Mouse (Mus musculus): Measurements from ENCODE around the gene Ttll5. TPM values are rescaled to one million over a fixed set of nuclear protein-coding genes. Genes with fewer than 3 reads are reported as not detected.

The Ttll5 gene
- polyA plus RNA-seq, 1 experiment from 2014 or later: 15.5 TPM

DNA sequence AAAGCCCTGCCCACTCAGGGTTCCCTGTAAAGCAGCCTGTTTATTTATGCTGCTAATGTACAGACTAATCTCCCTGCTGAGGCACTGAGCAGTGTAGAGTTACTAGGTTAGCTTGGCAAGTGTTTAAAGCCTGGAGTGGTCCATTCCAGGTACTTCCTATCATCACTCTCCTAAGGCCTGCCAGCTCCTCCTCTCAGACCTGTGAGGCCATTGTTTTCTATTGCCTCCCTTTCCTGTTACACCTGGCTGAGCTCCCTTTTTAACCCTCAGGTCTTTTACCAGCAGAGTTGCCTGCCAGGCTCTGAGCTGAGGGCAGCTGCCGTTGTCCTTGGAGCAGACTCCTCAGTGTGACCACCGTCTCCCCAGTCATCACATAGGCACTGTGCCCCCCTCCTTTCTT is 146.3 kb downstream of the Ttll5 start:
- Histone ChIP-seq H3K27ac (ENCODE audit: low read length) (no peak overlapping the region), H3K4me1 (ENCODE audit: control insufficient read depth, insufficient read depth, low read length) (peaks cover 21% of the 10 kb centered on the region)
- ATAC-seq (replicated peaks; ENCODE audit: extremely low read depth, insufficient read depth, low FRiP score): no peak

DNA sequence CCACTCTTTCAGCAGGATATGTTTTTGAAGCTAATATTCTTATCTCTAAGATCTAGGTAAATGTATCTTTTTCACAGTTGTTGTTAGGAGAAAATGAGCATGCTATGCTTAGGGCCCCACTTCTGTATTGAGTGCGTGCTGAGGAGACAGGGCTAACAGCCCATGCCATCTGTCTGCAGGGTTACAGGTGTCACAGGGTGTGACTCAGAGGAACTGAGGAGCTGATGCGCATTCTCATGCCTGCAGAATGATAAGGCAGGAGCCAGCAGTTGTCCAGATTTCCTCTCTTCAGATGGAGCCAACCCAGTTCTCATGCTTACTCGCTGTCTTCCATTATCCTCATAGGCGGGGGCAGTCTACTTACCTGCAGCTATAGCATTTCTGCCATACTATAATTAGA is 147.2 kb downstream of the Ttll5 start:
- WGBS: 77% methylated on average over 4 of the region's 4 CpGs
- ATAC-seq (replicated peaks; ENCODE audit: extremely low read depth, insufficient read depth, low FRiP score): no peak
- no peak overlapping the region for H3K9ac ChIP-seq (ENCODE audit: low read length)

More for the DNA sequence above, 146.3 kb downstream of the Ttll5 start:
- Histone ChIP-seq H3K9ac (ENCODE audit: low read length) (no peak overlapping the region), H3K4me3 (ENCODE audit: low read length) (no peak overlapping the region), H3K9me3 (replicated peaks; ENCODE audit: control insufficient read depth, low read length) (no peaks in the 10 kb centered on the region), H3K27me3 (ENCODE audit: control insufficient read depth, insufficient read depth, low read length) (no peaks in the 10 kb centered on the region), H3K4me2 (ENCODE audit: low read depth, low read length) (no peak overlapping the region), H3K36me3 (ENCODE audit: control insufficient read depth, insufficient read depth) (no peaks in the 10 kb centered on the region)
- WGBS: 68% methylated on average over 2 of the region's 2 CpGs

DNA sequence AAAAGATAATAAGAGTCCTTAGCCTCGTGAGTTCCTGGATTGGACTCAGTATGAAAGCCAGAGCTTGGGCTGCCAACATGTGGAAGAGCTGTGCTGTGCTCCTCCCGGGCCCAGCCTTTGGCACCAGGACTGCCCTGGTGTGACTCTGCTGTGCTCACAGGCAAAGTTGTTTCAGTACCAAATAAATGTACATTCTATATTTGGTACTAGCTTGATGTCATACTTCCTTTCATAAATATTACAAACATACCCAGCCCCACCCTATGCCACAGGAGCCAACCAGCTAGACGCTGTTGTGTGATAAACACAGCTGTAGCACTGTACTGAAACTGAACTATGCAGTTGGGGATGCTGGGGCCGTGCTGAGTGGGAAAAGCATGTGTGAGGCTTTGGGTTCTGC is 149.1 kb downstream of the Ttll5 start:
- peak overlapping the region; percentile 28 for H3K27ac ChIP-seq (ENCODE audit: low read length)
- ATAC-seq (replicated peaks; ENCODE audit: extremely low read depth, insufficient read depth, low FRiP score): peak; percentile 72

More for the DNA sequence above, 147.2 kb downstream of the Ttll5 start:
- Histone ChIP-seq H3K9me3 (replicated peaks; ENCODE audit: control insufficient read depth, low read length) (no peaks in the 10 kb centered on the region), H3K4me1 (ENCODE audit: control insufficient read depth, insufficient read depth, low read length) (peaks cover 21% of the 10 kb centered on the region), H3K27ac (ENCODE audit: low read length) (no peak overlapping the region), H3K4me3 (ENCODE audit: low read length) (no peak overlapping the region), H3K4me2 (ENCODE audit: low read depth, low read length) (no peak overlapping the region), H3K27me3 (ENCODE audit: control insufficient read depth, insufficient read depth, low read length) (no peaks in the 10 kb centered on the region), H3K36me3 (ENCODE audit: control insufficient read depth, insufficient read depth) (no peaks in the 10 kb centered on the region)

DNA sequence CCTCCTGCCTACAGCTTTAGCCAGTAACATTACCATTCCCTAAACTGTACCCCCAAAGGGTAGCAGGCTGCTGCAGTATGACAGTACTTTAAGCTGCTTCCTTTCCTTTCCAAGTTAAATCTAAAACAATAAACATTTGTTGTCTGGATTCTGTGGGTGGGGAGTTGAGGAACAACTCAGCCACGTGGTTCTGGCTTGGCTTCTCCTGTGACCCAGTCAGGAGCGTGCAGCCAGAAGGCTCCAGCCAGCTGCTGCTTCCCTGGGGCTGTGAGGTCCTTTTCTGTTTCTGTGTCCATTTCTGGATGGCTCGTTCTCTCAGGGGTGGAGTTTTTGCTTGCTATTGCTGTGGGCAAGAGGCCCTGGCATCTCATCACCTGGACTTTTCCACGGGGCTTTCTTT is 149.6 kb downstream of the Ttll5 start:
- Histone ChIP-seq H3K27ac (ENCODE audit: low read length) (peak overlapping the region; percentile 28), H3K27me3 (ENCODE audit: control insufficient read depth, insufficient read depth, low read length) (no peaks in the 10 kb centered on the region), H3K4me3 (ENCODE audit: low read length) (no peak overlapping the region), H3K4me2 (ENCODE audit: low read depth, low read length) (no peak overlapping the region), H3K4me1 (ENCODE audit: control insufficient read depth, insufficient read depth, low read length) (peaks cover 21% of the 10 kb centered on the region), H3K9ac (ENCODE audit: low read length) (no peak overlapping the region), H3K36me3 (ENCODE audit: control insufficient read depth, insufficient read depth) (no peaks in the 10 kb centered on the region), H3K9me3 (replicated peaks; ENCODE audit: control insufficient read depth, low read length) (no peaks in the 10 kb centered on the region)
- no peak for ATAC-seq (replicated peaks; ENCODE audit: extremely low read depth, insufficient read depth, low FRiP score)
- 52% methylated on average over 4 of the region's 4 CpGs for WGBS

More for the DNA sequence above, 149.1 kb downstream of the Ttll5 start:
- no peak overlapping the region for H3K4me2 ChIP-seq (ENCODE audit: low read depth, low read length)
- H3K9ac ChIP-seq (ENCODE audit: low read length): no peak overlapping the region
- no peaks in the 10 kb centered on the region for H3K27me3 ChIP-seq (ENCODE audit: control insufficient read depth, insufficient read depth, low read length)
- H3K4me3 ChIP-seq (ENCODE audit: low read length): no peak overlapping the region
- peaks cover 21% of the 10 kb centered on the region for H3K4me1 ChIP-seq (ENCODE audit: control insufficient read depth, insufficient read depth, low read length)
- no peaks in the 10 kb centered on the region for H3K9me3 ChIP-seq (replicated peaks; ENCODE audit: control insufficient read depth, low read length)
- no peaks in the 10 kb centered on the region for H3K36me3 ChIP-seq (ENCODE audit: control insufficient read depth, insufficient read depth)
- 24% methylated on average over 4 of the region's 4 CpGs for WGBS

DNA sequence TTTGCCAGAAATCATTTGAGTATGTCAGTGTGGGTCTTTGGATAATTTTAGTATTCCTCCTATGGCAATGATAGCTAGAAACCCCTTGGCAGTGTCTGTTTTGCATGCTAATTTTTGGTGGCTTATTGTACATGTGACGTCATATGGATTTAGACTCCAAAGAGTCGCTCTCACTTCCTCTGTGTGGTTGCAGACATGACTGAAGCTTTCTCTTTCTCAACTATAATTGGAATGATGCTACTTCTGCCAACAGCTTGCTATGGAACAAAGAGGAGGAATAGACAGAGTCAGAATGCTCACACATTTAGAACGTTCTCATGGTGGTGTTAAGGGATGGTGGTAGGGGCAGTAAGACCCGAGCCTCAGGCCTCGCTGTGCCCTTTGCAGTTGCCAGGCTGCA is 155.5 kb downstream of the Ttll5 start:
- ATAC-seq (replicated peaks; ENCODE audit: extremely low read depth, insufficient read depth, low FRiP score): no peak
- Histone ChIP-seq H3K4me1 (ENCODE audit: control insufficient read depth, insufficient read depth, low read length) (no peaks in the 10 kb centered on the region), H3K4me2 (ENCODE audit: low read depth, low read length) (no peak overlapping the region), H3K9me3 (replicated peaks; ENCODE audit: control insufficient read depth, low read length) (no peaks in the 10 kb centered on the region), H3K9ac (ENCODE audit: low read length) (no peak overlapping the region), H3K36me3 (ENCODE audit: control insufficient read depth, insufficient read depth) (no peaks in the 10 kb centered on the region), H3K27me3 (ENCODE audit: control insufficient read depth, insufficient read depth, low read length) (no peaks in the 10 kb centered on the region), H3K4me3 (ENCODE audit: low read length) (no peak overlapping the region), H3K27ac (ENCODE audit: low read length) (peak overlapping the region; percentile 35; the same call in 1 of the 2 replicates)
- WGBS: 73% methylated on average over 5 of the region's 5 CpGs

DNA sequence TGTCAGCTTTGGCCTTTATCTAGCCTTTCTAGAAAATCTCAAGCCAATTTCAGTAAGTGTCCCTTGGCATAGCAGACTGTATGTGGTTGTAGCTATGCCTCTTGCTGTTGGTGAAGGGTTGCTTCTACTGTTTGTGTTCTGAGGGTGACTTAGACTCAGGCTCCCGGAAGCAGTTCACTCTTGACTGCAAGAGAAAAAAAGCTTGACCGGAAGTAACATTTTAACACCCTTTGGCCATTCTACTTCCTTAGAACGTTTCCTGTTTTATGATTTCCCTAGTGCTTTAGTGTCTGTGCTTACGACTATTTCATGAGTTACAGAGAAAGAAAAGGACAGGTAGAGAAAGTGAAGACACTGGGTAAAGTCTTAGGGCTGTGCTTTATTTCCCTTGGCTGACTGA is 161.1 kb downstream of the Ttll5 start:
- WGBS: 45% methylated on average over 4 of the region's 4 CpGs
- H3K9ac ChIP-seq (ENCODE audit: low read length): no peak overlapping the region

DNA sequence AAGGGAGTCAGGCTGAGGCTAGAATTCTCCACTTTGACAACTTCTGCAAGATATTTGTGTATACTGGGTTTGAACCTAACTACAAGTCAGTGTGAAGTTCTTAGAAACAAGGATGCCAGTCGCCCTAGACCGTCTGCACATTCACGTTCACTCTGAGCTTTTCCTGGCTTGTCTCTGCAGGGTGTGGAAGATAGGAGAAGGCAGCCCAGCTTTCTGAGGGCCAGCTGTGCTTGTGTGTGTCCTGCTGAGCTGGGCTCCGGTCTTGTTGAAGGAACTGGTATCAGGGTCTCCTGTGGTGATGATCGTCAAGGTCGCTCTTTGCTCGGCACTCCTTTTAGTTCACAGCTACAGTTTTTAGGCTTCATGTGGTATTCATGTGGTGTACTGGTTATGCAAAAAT is 161.6 kb downstream of the Ttll5 start:
- Histone ChIP-seq H3K9me3 (replicated peaks; ENCODE audit: control insufficient read depth, low read length) (no peaks in the 10 kb centered on the region), H3K9ac (ENCODE audit: low read length) (no peak overlapping the region), H3K4me2 (ENCODE audit: low read depth, low read length) (no peak overlapping the region), H3K4me3 (ENCODE audit: low read length) (no peak overlapping the region), H3K27ac (ENCODE audit: low read length) (peak overlapping the region; percentile 9; the same call in 1 of the 2 replicates), H3K36me3 (ENCODE audit: control insufficient read depth, insufficient read depth) (no peaks in the 10 kb centered on the region), H3K27me3 (ENCODE audit: control insufficient read depth, insufficient read depth, low read length) (no peaks in the 10 kb centered on the region), H3K4me1 (ENCODE audit: control insufficient read depth, insufficient read depth, low read length) (peaks cover 22% of the 10 kb centered on the region)
- WGBS: 38% methylated on average over 7 of the region's 7 CpGs
- ATAC-seq (replicated peaks; ENCODE audit: extremely low read depth, insufficient read depth, low FRiP score): no peak

More for the DNA sequence above, 161.1 kb downstream of the Ttll5 start:
- Histone ChIP-seq H3K9me3 (replicated peaks; ENCODE audit: control insufficient read depth, low read length) (no peaks in the 10 kb centered on the region), H3K36me3 (ENCODE audit: control insufficient read depth, insufficient read depth) (no peaks in the 10 kb centered on the region), H3K27me3 (ENCODE audit: control insufficient read depth, insufficient read depth, low read length) (no peaks in the 10 kb centered on the region), H3K4me3 (ENCODE audit: low read length) (no peak overlapping the region), H3K4me1 (ENCODE audit: control insufficient read depth, insufficient read depth, low read length) (peaks cover 22% of the 10 kb centered on the region), H3K27ac (ENCODE audit: low read length) (no peak overlapping the region; the same call in 1 of the 2 replicates), H3K4me2 (ENCODE audit: low read depth, low read length) (no peak overlapping the region)
- no peak for ATAC-seq (replicated peaks; ENCODE audit: extremely low read depth, insufficient read depth, low FRiP score)

DNA sequence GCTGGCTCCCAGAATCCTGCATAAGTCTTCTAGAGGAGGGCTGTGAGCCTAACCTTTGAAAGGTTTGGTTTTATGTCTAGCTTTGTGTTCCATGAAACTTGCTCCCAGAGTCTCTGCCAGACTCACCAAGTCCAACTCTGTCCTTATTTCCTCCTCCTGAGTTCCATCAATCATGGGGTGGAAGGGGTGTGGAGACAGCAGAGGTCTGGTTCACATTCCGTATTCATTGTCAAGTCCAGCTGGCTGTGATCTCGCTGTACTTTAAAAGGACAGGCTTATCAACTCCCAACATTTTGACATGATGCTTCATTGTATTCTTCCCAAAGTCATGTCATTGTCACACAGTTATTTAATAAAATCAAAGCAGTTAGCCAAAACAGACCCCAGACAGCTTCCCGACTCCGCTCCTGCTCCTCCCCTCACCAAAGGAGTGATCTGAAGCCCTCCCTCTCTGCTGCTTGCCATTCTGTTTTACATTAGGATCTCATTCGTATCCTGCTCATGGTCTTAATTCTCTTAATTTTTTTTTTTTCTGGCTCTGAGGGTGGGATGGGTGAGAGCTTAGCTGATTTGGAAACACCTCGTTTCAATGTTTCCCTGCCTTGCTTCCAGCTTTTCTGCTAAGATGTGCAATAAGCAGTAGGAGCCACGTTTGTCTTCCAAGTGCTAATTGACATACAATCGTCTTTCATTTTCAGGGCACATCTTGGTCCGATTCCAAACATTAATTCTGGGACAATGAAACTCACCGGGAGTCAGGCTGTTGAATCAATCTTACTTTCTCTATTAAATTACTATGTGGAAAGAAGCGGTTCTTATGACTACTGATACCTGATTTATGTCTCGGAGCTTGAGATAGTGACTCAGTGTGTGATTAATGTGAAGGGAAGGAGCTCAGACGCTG is 162.3 kb downstream of the Ttll5 start:
- Histone ChIP-seq H3K27me3 (ENCODE audit: control insufficient read depth, insufficient read depth, low read length) (no peaks in the 10 kb centered on the region), H3K9me3 (replicated peaks; ENCODE audit: control insufficient read depth, low read length) (no peaks in the 10 kb centered on the region), H3K9ac (ENCODE audit: low read length) (no peak overlapping the region), H3K4me1 (ENCODE audit: control insufficient read depth, insufficient read depth, low read length) (peaks cover 22% of the 10 kb centered on the region), H3K4me2 (ENCODE audit: low read depth, low read length) (0 out of 2 replicates have a peak overlapping the region, but pooled peaks have one; percentile 2), H3K27ac (ENCODE audit: low read length) (0 out of 2 replicates have a peak overlapping the region, but pooled peaks have one; percentile 13), H3K36me3 (ENCODE audit: control insufficient read depth, insufficient read depth) (no peaks in the 10 kb centered on the region), H3K4me3 (ENCODE audit: low read length) (no peak overlapping the region)
- ATAC-seq (replicated peaks; ENCODE audit: extremely low read depth, insufficient read depth, low FRiP score): peak; percentile 28; the same call in 1 of the 2 replicates
- WGBS: 51% methylated on average over 13 of the region's 13 CpGs

DNA sequence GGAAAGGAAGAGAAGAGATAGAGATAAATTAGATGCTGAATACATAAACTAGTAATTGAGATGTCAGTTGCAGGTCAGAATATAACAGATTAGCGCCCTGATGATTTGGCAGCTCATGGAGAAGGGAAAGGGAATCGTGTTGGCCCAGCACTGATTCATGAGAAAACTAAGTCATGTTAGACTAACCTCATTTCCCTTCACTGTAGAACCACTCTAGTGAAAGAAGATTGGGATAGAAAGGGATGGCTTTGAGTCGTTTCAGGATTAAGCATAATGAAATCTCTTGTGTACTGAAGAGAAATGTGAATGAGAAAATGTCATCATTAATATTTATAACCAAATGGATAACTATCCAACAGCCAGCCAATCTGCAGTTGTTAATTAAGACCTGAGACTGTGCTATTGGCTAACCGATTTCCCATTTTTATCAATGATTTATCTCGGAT is 163.0 kb downstream of the Ttll5 start:
- Histone ChIP-seq H3K27ac (ENCODE audit: low read length) (0 out of 2 replicates have a peak overlapping the region, but pooled peaks have one; percentile 13), H3K9ac (ENCODE audit: low read length) (no peak overlapping the region), H3K27me3 (ENCODE audit: control insufficient read depth, insufficient read depth, low read length) (no peaks in the 10 kb centered on the region), H3K4me2 (ENCODE audit: low read depth, low read length) (no peak overlapping the region), H3K4me3 (ENCODE audit: low read length) (no peak overlapping the region), H3K9me3 (replicated peaks; ENCODE audit: control insufficient read depth, low read length) (no peaks in the 10 kb centered on the region), H3K4me1 (ENCODE audit: control insufficient read depth, insufficient read depth, low read length) (peaks cover 26% of the 10 kb centered on the region), H3K36me3 (ENCODE audit: control insufficient read depth, insufficient read depth) (no peaks in the 10 kb centered on the region)
- 83% methylated on average over 5 of the region's 5 CpGs for WGBS
- ATAC-seq (replicated peaks; ENCODE audit: extremely low read depth, insufficient read depth, low FRiP score): no peak

Measured in heart, embryonic 16.5 days (tissue).